Mouse (Mus musculus) bone marrow, adult 2 months (tissue): ENCODE measurements at regions not wholly inside any gene's neighbourhood (a gene's known extent, or its start where the extent isn't known, plus 50 kb on each side); places are given as distances from the start of the nearest gene placed in this dataset.

ENCODE experiments used
- H3K27ac ChIP-seq: fragments of 200-500 bp; 2 replicates; pipeline ENCODE4 v1.5.1; 2012; ENCODE audit warnings: low read depth, mild to moderate bottlenecking, control low read depth, inconsistent platforms, low read length; ENCODE audit not compliant: control insufficient read depth, poor library complexity, insufficient read depth
- H3K4me1 ChIP-seq: fragments of 200-500 bp; 2 replicates; pipeline ENCODE4 v1.6.1; 2011; ENCODE audit warnings: low read length; ENCODE audit not compliant: control insufficient read depth, insufficient read depth
- H3K4me3 ChIP-seq: fragments of 200-500 bp; replicated peaks from 2 replicates; pipeline ENCODE3; 2011; ENCODE audit warnings: mild to moderate bottlenecking, low read depth, low read length, control low read depth; ENCODE audit not compliant: control insufficient read depth
- CTCF ChIP-seq: fragments of 200-500 bp; IDR thresholded peaks from 2 replicates; pipeline ENCODE4 v1.5.1; 2011; ENCODE audit warnings: low read length, control low read depth; ENCODE audit not compliant: control insufficient read depth, insufficient read depth
- POLR2A ChIP-seq: fragments of 200-500 bp; IDR thresholded peaks from 2 replicates; pipeline ENCODE4 v1.6.1; 2011; ENCODE audit warnings: low read depth, mild to moderate bottlenecking, control low read depth, low read length, borderline replicate concordance; ENCODE audit not compliant: control insufficient read depth
- WGBS: fragments of 180-500 bp; shearing (Covaris S2); methylation state at CpG from one replicate; pipeline ENCODE4 v1.1.7; 2018; 5-methylcytosine and 5-hydroxymethylcytosine counted together

GRCm38 (mm10) chr2:51866045-51866444 lies 68.9 kb downstream of the Rbm43 start:
- no peaks in the 10 kb centered on the region for H3K4me1 ChIP-seq
- H3K4me3 ChIP-seq, result no peak overlapping the region
- H3K27ac ChIP-seq, result no peak overlapping the region
- 78% methylated on average over 5 of the region's 5 CpGs for WGBS
- TF ChIP-seq CTCF (no peak), POLR2A (no peak)

- 71% methylated on average over 4 of the region's 4 CpGs for WGBS
Measured at GRCm38 (mm10) chr2:51868878-51869510, 66.0 kb downstream of the Rbm43 start.

DNA sequence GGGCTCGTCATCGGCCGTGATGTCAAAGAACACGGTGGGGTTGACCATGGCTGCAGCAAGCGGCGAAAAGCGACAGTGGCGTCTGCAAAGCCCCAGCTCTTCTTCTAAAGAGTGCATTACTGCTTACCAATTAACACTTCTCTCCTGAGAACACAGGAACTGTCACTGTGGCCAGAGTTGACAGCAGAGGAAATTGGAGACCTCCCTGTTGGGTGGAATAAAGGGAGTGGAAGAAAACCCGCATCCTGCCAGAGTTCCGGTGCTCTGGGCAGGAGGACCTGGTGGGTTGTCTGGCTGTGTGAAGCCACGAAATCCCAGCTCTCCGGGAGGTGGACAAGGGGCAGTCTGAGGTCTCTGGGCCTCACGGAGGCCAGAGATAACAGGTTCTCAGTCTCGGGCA lies 63.4 kb downstream of the Rbm43 start:
- H3K27ac ChIP-seq, result no peak overlapping the region
- H3K4me1 ChIP-seq, result no peaks in the 10 kb centered on the region
- 7% methylated on average over 14 of the region's 14 CpGs for WGBS
- no peak for TF ChIP-seq CTCF
- TF ChIP-seq POLR2A, result no peak
- no peak overlapping the region for H3K4me3 ChIP-seq

More at GRCm38 (mm10) chr2:51868878-51869510, 66.0 kb downstream of the Rbm43 start:
- no peak for TF ChIP-seq CTCF
- no peak for TF ChIP-seq POLR2A
- no peaks in the 10 kb centered on the region for H3K4me1 ChIP-seq
- H3K4me3 ChIP-seq, result no peak overlapping the region
- H3K27ac ChIP-seq, result no peak overlapping the region
